Mouse (Mus musculus): ENCODE data around the gene Paqr6. TPM values are rescaled to one million over a fixed set of nuclear protein-coding genes. Genes with fewer than 3 reads are reported as not detected.

The Paqr6 gene
- polyA plus RNA-seq, 1 experiment from 2014 or later, result 4.9 TPM

DNA sequence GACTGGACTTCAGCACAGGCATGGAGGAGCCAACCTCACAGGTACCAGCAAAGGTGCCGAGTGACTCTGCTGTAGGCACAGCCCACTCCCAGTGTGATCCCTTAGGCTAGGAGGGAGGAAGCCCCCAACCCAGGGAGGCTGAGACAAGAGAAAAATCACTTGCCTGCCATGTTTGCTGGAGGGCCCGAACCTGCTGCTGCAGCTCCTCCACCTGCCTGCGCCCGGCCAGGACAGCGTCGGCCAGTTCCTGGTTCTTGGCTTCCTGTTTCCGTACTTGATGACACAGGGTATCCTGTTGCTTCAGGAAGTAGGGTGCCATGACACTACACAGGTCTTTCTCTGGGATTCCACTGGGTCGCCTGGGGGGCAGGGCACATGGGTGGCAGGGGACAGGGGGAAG is 31.4 kb downstream of the Paqr6 start:
- 84% methylated on average over 8 of the region's 8 CpGs for WGBS
- no peak for ATAC-seq (ENCODE audit: insufficient number of reproducible peaks, insufficient read depth, low FRiP score, low TSS enrichment, low read depth)
- Histone ChIP-seq H3K27me3 (no peaks in the 10 kb centered on the region), H3K27ac (no peak overlapping the region), H3K36me3 (peaks cover 49% of the 10 kb centered on the region), H3K4me3 (no peak overlapping the region), H3K4me2 (no peak overlapping the region), H3K9ac (no peak overlapping the region), H3K9me3 (no peaks in the 10 kb centered on the region), H3K4me1 (no peaks in the 10 kb centered on the region)

DNA sequence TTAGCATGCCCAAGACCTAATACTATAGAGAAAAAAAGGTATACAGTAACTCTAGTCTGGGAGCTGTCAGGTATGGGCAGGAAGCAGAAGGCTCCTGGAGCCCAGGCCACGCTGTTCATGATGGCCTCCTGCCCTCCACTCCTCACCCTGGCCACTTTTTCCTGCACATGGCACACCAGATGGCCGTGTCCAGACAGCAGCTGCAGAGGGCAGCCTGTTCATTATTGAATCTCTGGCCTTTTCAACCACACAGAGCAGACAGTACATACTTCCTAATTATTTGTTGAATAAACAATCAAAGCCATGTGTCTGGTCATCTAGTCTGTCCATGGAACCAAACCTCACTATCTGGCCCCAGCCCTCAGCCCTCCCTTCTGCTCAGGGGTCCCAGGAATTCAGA is 34.3 kb downstream of the Paqr6 start:
- no peak overlapping the region for H3K4me2 ChIP-seq
- H3K27me3 ChIP-seq, result no peaks in the 10 kb centered on the region
- no peaks in the 10 kb centered on the region for H3K4me1 ChIP-seq
- H3K9ac ChIP-seq, result no peak overlapping the region
- WGBS, result 74% methylated on average over 2 of the region's 2 CpGs
- no peak overlapping the region for H3K27ac ChIP-seq
- peaks cover 61% of the 10 kb centered on the region for H3K36me3 ChIP-seq
- no peak for ATAC-seq (ENCODE audit: insufficient number of reproducible peaks, insufficient read depth, low FRiP score, low TSS enrichment, low read depth)
- H3K9me3 ChIP-seq, result no peaks in the 10 kb centered on the region
- H3K4me3 ChIP-seq, result no peak overlapping the region

DNA sequence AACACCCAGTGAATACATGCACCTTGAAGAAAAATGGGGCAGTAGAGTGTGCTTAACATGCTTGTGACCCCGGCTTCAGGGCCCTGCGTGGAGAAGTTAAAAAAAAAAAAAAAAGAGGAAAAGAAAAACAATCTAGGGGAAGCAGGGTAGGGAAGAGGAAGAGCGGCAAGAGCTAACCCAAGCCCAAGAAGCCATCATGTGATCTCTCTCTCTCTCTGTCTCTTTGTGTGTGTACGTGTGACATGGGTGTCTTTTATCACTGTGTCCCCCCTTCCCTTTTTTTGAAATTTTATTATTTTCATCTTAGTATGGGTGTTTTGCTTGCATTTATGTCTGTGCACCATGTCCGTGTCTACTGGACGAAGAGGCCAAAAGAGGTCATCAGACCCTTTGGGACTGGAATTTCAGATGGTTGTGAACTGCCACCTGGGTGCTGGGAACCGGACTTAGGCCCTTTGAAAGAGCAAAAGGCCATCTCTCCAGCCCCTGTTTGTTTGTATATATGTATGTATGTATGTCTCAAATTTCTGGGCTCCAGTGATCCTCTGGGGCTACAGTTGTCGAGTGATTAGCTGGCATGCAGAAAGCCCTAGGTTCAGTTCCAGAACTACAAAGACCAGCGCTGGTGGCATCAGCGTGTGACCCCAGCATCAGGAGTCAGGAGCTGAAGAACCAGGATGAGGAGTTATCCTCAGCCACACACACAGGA is 39.3 kb downstream of the Paqr6 start:
- 92% methylated on average over 10 of the region's 10 CpGs for WGBS
- H3K9ac ChIP-seq, result 0 out of 2 replicates have a peak overlapping the region, but pooled peaks have one; percentile 21
- ATAC-seq (ENCODE audit: insufficient number of reproducible peaks, insufficient read depth, low FRiP score, low TSS enrichment, low read depth), result no peak

GRCm38 (mm10) chr3:88407090-88407489 is 42.7 kb downstream of the Paqr6 start:
- Histone ChIP-seq H3K9me3 (no peaks in the 10 kb centered on the region), H3K36me3 (peaks cover 32% of the 10 kb centered on the region), H3K27me3 (no peaks in the 10 kb centered on the region), H3K27ac (no peak overlapping the region), H3K4me2 (no peak overlapping the region), H3K4me3 (no peak overlapping the region), H3K9ac (peak overlapping the region; percentile 11; the same call in 1 of the 2 replicates), H3K4me1 (peaks cover 31% of the 10 kb centered on the region)
- ATAC-seq (ENCODE audit: insufficient number of reproducible peaks, insufficient read depth, low FRiP score, low TSS enrichment, low read depth), result no peak
- 4% methylated on average over 2 of the region's 2 CpGs for WGBS

More for the DNA sequence above, 39.3 kb downstream of the Paqr6 start:
- no peak overlapping the region for H3K27ac ChIP-seq
- peaks cover 40% of the 10 kb centered on the region for H3K36me3 ChIP-seq
- H3K27me3 ChIP-seq, result no peaks in the 10 kb centered on the region
- H3K4me1 ChIP-seq, result peaks cover 17% of the 10 kb centered on the region
- no peak overlapping the region for H3K4me2 ChIP-seq
- H3K9me3 ChIP-seq, result no peaks in the 10 kb centered on the region
- no peak overlapping the region for H3K4me3 ChIP-seq

GRCm38 (mm10) chr3:88407529-88407928 is 43.1 kb downstream of the Paqr6 start:
- Histone ChIP-seq H3K27me3 (no peaks in the 10 kb centered on the region), H3K4me2 (no peak overlapping the region), H3K4me1 (peaks cover 31% of the 10 kb centered on the region), H3K36me3 (peaks cover 36% of the 10 kb centered on the region), H3K4me3 (no peak overlapping the region), H3K9me3 (no peaks in the 10 kb centered on the region), H3K9ac (peak overlapping the region; percentile 86; the same call in 1 of the 2 replicates), H3K27ac (no peak overlapping the region)
- WGBS, result 50% methylated on average over 7 of the region's 7 CpGs
- ATAC-seq (ENCODE audit: insufficient number of reproducible peaks, insufficient read depth, low FRiP score, low TSS enrichment, low read depth), result no peak

DNA sequence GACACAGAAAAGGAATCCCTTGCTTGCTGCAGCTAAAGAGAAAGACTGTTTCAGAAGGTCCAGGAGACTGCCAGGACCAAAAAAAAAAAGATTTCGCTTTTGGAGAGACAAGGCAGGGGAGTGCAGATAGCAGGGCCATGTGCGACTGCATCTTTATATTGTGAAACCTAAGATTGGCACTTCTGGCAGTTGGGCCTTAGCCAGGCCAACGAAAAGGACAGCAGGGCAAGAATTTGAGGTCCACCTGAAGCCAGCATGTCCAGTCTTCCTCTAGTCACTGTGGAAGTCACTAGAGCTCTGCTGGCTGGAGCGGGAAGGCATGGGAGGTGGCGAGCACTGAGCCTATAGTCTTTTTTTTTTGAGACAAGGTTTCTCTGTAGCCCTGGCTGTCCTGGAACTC is 44.6 kb downstream of the Paqr6 start:
- Histone ChIP-seq H3K4me2 (peak overlapping the region; percentile 68), H3K4me3 (peak overlapping the region; percentile 66), H3K27me3 (no peaks in the 10 kb centered on the region), H3K4me1 (peaks cover 31% of the 10 kb centered on the region), H3K36me3 (peaks cover 34% of the 10 kb centered on the region), H3K27ac (peak overlapping the region; percentile 95; the same call in 1 of the 2 replicates), H3K9me3 (no peaks in the 10 kb centered on the region), H3K9ac (peak overlapping the region; percentile 86)
- ATAC-seq (ENCODE audit: insufficient number of reproducible peaks, insufficient read depth, low FRiP score, low TSS enrichment, low read depth), result no peak
- 55% methylated on average over 5 of the region's 5 CpGs for WGBS

- H3K4me2 ChIP-seq, result peak within 1 kb of the TSS; percentile 68
- peaks cover 37% of the 10 kb centered on the region for H3K36me3 ChIP-seq
- H3K4me3 ChIP-seq, result peak within 1 kb of the TSS; percentile 66
- WGBS, result under 1% methylated on average over 54 of the region's 54 CpGs
- H3K27ac ChIP-seq, result peak within 1 kb of the TSS; percentile 95
- no peaks in the 10 kb centered on the region for H3K27me3 ChIP-seq
- H3K9ac ChIP-seq, result peak within 1 kb of the TSS; percentile 86
- peak; percentile 89 for ATAC-seq (ENCODE audit: insufficient number of reproducible peaks, insufficient read depth, low FRiP score, low TSS enrichment, low read depth)
- H3K4me1 ChIP-seq, result peaks cover 31% of the 10 kb centered on the region
- no peaks in the 10 kb centered on the region for H3K9me3 ChIP-seq
These were observed 45.6 kb downstream of the Paqr6 start, which contains the start of gene Pmf1 for GRCm38 (mm10) chr3:88409741-88410644. Gene Pmf1 (minus strand): TSS chr3:88410331.

DNA sequence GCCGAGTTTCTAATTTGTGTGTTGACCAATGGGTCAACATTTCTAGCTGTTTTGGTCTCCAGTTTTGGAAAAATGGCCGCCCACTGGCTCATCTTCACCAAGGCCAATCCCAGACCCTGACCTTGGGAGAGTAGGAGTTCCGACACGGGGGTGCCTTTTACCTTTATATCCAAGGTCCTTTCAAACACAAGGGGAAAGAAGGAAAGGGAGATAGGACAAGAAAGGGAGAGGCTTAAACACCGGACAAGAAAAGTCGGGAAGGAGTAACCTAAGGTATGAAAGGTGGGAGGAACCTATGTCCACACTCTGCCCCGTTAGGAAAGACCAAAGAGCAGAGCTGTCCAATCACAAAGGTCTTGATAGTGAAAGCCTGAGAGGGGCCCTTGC is 46.3 kb downstream of the Paqr6 start:
- H3K27ac ChIP-seq, result peak overlapping the region; percentile 95
- no peak for ATAC-seq (ENCODE audit: insufficient number of reproducible peaks, insufficient read depth, low FRiP score, low TSS enrichment, low read depth)
- WGBS, result 27% methylated on average over 7 of the region's 7 CpGs
- H3K9me3 ChIP-seq, result no peaks in the 10 kb centered on the region
- H3K4me2 ChIP-seq, result peak overlapping the region; percentile 68
- H3K27me3 ChIP-seq, result no peaks in the 10 kb centered on the region
- H3K9ac ChIP-seq, result peak overlapping the region; percentile 86; the same call in 1 of the 2 replicates
- peaks cover 31% of the 10 kb centered on the region for H3K4me1 ChIP-seq
- H3K4me3 ChIP-seq, result peak overlapping the region; percentile 66
- H3K36me3 ChIP-seq, result peaks cover 43% of the 10 kb centered on the region

DNA sequence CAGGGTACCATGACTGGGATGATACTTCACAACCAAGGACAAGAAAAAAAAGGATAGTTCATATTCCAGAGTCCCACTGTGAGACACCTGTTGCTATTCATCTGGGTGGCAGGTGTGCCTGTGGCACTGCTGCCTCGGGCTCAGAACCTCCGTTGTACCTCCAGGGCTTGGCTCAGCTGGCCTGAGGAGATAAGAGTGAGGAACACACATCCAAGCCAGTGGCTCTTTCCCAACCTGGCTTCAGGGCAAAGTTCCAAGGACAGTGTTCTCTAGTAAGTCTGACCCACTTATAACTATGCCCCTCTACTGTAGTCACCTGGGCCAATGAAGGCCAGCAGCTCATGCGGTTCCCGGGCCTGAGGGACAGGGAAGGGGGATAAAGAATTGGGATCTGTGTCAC is 47.3 kb downstream of the Paqr6 start:
- H3K27me3 ChIP-seq, result no peaks in the 10 kb centered on the region
- peaks cover 31% of the 10 kb centered on the region for H3K4me1 ChIP-seq
- H3K36me3 ChIP-seq, result peaks cover 54% of the 10 kb centered on the region
- no peak overlapping the region for H3K27ac ChIP-seq
- H3K4me2 ChIP-seq, result no peak overlapping the region
- H3K9ac ChIP-seq, result no peak overlapping the region
- ATAC-seq (ENCODE audit: insufficient number of reproducible peaks, insufficient read depth, low FRiP score, low TSS enrichment, low read depth), result no peak
- H3K9me3 ChIP-seq, result no peaks in the 10 kb centered on the region
- no peak overlapping the region for H3K4me3 ChIP-seq
- WGBS, result 83% methylated on average over 4 of the region's 4 CpGs

DNA sequence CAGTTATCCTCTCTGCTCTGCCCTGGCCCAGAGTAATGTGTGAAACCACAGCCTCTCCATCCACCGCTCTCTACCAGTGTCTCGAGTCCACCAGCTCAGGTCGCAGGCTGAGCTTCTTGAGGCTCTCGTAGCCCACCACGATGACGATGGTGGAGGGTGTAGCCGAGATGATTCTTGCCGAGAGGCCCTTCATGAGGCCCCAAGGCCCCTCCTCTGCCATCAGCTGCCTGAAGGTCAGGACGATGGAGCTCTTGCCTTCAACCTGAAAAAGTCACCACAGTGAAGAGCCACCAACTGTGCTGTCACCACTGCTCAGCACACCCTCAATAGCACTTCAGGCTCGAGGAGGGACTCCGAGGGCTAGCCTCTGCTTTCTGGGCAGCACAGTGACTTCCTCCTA is 48.3 kb downstream of the Paqr6 start:
- no peak overlapping the region for H3K27ac ChIP-seq
- H3K4me2 ChIP-seq, result no peak overlapping the region
- H3K4me1 ChIP-seq, result peaks cover 24% of the 10 kb centered on the region
- 86% methylated on average over 11 of the region's 11 CpGs for WGBS
- no peaks in the 10 kb centered on the region for H3K27me3 ChIP-seq
- peaks cover 61% of the 10 kb centered on the region for H3K36me3 ChIP-seq
- peak overlapping the region; percentile 17; the same call in 1 of the 2 replicates for H3K9ac ChIP-seq
- H3K9me3 ChIP-seq, result no peaks in the 10 kb centered on the region
- no peak for ATAC-seq (ENCODE audit: insufficient number of reproducible peaks, insufficient read depth, low FRiP score, low TSS enrichment, low read depth)
- H3K4me3 ChIP-seq, result no peak overlapping the region

- Histone ChIP-seq H3K9ac (peak overlapping the region; percentile 49; the same call in 1 of the 2 replicates), H3K36me3 (peaks cover 91% of the 10 kb centered on the region), H3K4me2 (no peak overlapping the region), H3K4me1 (peaks cover 3% of the 10 kb centered on the region; the same call in 1 of the 2 replicates), H3K27me3 (no peaks in the 10 kb centered on the region), H3K9me3 (no peaks in the 10 kb centered on the region), H3K27ac (no peak overlapping the region), H3K4me3 (no peak overlapping the region)
- WGBS, result 92% methylated on average over 4 of the region's 4 CpGs
- no peak for ATAC-seq (ENCODE audit: insufficient number of reproducible peaks, insufficient read depth, low FRiP score, low TSS enrichment, low read depth)
These were observed 51.3 kb downstream of the Paqr6 start for GRCm38 (mm10) chr3:88415668-88416067.

Measured in embryonic facial prominence, embryonic 13.5 days (tissue).